Mouse (Mus musculus) E14TG2a.4 (cell line): ENCODE measurements around the gene Creb3l4.

ENCODE experiments used
- CTCF ChIP-seq: conservative IDR thresholded peaks from 2 replicates; pipeline ENCODE4 v1.5.1; 2014; ENCODE audit warnings: low read length
- POU5F1 ChIP-seq: IDR thresholded peaks from 2 replicates; pipeline ENCODE4 v1.6.1; 2014; ENCODE audit warnings: low read length, borderline replicate concordance

- no peak for TF ChIP-seq CTCF
- no peak for TF ChIP-seq POU5F1
Observed at GRCm38 (mm10) chr3:90290602-90291001, 47.3 kb upstream of the Creb3l4 start.
